In genomic region chr3:144203259-144203987, GRCm38 (mm10) we compare ENCODE assay signal across 8 mouse cellular contexts. TPM values are rescaled to one million over a fixed set of nuclear protein-coding genes. Genes with fewer than 3 reads are reported as not detected.
A peak's percentile ranks its signal among the peaks of the same experiment; 100 is the strongest.
DNase-seq lines count a peak whose midpoint lies in the region; ATAC-seq lines count a peak whose summit lies in the region.

No protein-coding gene starts in this region.

- H3K4me2 ChIP-seq in neural tube, embryonic 13.5 days, result peak overlapping the region; percentile 86

- peaks cover 4% of the 10 kb centered on the region for H3K36me3 ChIP-seq in megakaryocyte, embryonic 14.5 days (replicated peaks; ENCODE audit: low read length)
- peaks cover 5% of the 10 kb centered on the region; the same call in 1 of the 2 replicates for H3K36me3 ChIP-seq in neural tube, embryonic 13.5 days

- peak overlapping the region; percentile 96 for H3K9ac ChIP-seq in neural tube, embryonic 13.5 days

- under 1% methylated on average over 15 of the region's 15 CpGs for WGBS in neural tube, embryonic 13.5 days

- H3K27me3 ChIP-seq in megakaryocyte, embryonic 14.5 days (replicated peaks), result no peaks in the 10 kb centered on the region
- no peaks in the 10 kb centered on the region for H3K27me3 ChIP-seq in neural tube, embryonic 13.5 days

- no peaks in the 10 kb centered on the region for H3K9me3 ChIP-seq in megakaryocyte, embryonic 14.5 days
- H3K9me3 ChIP-seq in neural tube, embryonic 13.5 days, result no peaks in the 10 kb centered on the region

- ATAC-seq in megakaryocyte, adult 5-6 weeks (ENCODE audit: poor library complexity, severe bottlenecking), result no peak
- no peak for ATAC-seq in neural tube, embryonic 13.5 days (ENCODE audit: low read depth)
- ATAC-seq in frontal cortex, adult (ENCODE audit: low TSS enrichment), result no peak

- peaks cover 36% of the 10 kb centered on the region for H3K4me1 ChIP-seq in megakaryocyte, embryonic 14.5 days
- peaks cover 55% of the 10 kb centered on the region for H3K4me1 ChIP-seq in neural tube, embryonic 13.5 days (replicated peaks)

- peak overlapping the region; percentile 97 for H3K4me3 ChIP-seq in megakaryocyte, embryonic 14.5 days (replicated peaks)
- peak overlapping the region; percentile 90 for H3K4me3 ChIP-seq in neural tube, embryonic 13.5 days

- peak; percentile 60 for DNase-seq in embryo, embryonic 10 days (ENCODE audit: low spot score)
- DNase-seq in heart, postnatal 36 days, result peak; percentile 18 to 33
- peak; percentile 46 for DNase-seq in liver
- no peak for DNase-seq in right cerebral cortex, postnatal 25 days

- peak overlapping the region; percentile 99 for H3K27ac ChIP-seq in neural tube, embryonic 13.5 days (replicated peaks)

- intact Hi-C loops in heart, postnatal 36 days (cut with DNase I), result loop anchor here (5.0 kb wide), 2 partner anchors 369 to 899 kb away; partner anchors contain the start of genes Hs2st1 and Selenof

RNA-seq across cellular contexts. Expression of gene Lmo4, which starts 1.6 kb away (rescaled TPM):
- polyA plus RNA-seq in megakaryocyte, embryonic 14.5 days (2012; ENCODE audit: insufficient read depth, low replicate concordance), result 16.9 and 44.2 TPM in 2 replicates
- 324 and 340 TPM in 2 replicates for total RNA-seq in megakaryocyte, adult 5-6 weeks (2015)
- total RNA-seq in megakaryocyte, adult 5-6 weeks (2017), result 83.8 and 92.4 TPM in 2 replicates
- 10 to 100 TPM; 31.4 to 34.5 TPM for total RNA-seq in heart, postnatal 36 days (2021)
- polyA plus RNA-seq in neural tube, embryonic 13.5 days (2015; fragmentation: Nextera tagmentation; extraction: Ambion mirVana), result 68.9 and 73.4 TPM in 2 replicates
